Mouse (Mus musculus) mesoderm, embryonic 11.5 days (tissue): ENCODE results near the gene Cep135.

ENCODE experiments used
- DNase-seq: peaks from one replicate; pipeline ENCODE4 v3.0.0-alpha.2; 2012; ENCODE audit warnings: low read depth, low spot score

The Cep135 gene

DNA sequence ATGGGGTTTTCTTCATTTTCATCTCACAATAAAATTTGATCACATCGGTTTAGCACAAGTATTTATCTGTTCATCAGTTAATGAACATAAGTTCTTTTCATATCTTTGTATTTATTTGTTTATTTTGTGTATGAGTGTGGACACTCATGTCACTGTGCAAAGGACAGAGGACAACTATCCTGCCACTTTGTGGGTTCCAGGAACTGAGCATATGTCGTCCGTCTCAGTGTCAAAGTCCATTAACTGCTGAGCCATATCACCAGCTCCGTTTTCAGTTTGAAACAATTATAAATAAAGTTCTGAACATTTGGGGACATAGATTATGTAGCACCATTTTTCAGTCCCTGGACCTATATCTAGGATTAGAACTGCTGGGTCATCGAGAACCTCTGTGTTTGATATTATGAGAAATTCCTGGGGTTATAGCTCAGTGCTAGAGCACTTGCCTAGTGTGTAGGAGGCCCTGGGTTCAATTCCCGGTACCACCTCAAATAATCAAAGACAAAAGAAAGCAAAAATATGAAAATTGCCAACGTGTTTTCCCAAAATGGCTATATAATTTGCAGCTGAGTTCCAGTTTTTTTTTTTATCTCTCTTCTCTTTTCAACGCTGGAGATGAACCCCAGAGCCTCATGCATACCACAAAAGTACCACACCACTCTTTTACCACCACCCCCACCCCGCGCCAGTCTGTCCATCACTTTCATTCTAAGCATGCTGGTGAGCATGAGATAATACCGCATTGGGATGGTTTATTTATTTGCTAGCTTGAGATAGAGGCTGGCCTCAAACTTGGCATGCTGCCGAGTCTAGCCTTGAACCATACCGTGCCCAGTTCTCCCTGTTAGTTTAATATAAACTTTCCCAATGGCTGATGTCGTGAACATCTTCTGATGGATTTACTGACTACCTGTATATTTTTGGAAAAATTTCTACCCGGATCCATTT lies 96.4 kb downstream of the Cep135 start:
- DNase-seq, result no peak

DNA sequence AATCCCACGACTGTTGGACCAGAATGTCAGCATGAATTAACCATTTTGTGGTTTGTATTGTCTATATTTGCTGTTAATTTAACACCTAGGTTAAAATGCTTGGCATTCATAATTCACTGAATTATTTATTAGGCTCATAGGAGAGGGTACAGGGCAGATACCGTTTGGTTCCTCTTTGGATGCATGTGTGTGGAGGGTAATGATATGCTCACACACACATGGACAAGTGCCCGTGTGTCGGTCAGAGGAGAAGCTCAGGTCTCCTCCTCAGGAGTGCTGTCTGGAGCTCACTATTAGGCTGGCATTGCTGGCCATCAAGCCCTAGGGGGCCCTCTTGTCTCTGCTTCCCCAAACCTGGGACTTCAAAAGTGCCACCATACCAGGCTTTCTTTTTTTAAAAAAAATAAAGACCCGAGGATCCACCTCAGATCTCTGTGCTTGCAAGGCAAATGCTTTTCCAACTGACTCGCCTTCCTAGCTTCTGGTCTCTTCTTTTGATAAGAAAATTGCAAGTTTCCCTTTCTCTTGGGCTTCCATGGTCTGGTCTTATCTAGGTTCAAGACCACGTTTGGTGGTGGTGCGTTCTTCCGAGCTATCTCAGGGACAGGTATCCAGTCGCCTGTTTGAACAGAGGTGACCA lies 99.6 kb downstream of the Cep135 start:
- no peak for DNase-seq

DNA sequence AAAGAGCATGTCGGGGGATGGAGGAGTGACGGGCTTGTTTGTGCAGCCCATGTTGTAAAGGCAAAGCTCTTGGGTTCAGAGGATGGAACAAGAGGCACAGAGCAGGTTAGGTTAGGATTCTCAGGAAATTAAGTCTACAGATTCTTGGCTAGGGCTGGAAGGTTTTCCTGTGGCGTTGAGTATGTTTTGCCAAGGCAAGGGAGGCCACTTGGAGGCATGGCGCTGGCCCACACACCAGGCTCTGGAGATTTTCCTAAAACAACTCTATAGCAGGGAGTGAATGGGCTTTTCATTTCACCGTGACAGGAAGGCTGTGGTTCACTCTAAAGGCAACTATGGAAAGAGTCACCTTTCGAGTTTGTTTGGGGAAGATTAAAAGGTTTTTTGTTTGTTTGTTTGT lies 100.1 kb downstream of the Cep135 start:
- DNase-seq, result no peak

DNA sequence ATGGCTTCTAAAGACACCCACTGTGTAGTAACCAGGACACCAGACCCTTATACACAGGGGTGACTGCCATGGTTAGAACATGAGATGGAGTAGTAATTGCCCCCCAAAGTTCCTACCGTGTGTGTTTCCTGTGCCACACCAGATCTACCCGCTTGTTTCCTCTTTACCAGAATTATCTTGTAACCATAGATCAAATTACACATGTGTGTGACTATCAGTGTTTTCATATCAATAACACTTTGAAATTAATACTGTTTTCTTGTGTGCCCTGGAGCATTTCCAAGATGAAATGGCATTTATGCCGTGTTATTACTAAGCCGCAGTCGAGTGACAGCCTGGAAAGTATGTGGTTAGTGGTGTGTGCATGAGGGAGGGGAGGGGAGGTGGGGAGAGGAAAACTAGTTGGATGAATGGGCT lies 101.7 kb downstream of the Cep135 start:
- no peak for DNase-seq

DNA sequence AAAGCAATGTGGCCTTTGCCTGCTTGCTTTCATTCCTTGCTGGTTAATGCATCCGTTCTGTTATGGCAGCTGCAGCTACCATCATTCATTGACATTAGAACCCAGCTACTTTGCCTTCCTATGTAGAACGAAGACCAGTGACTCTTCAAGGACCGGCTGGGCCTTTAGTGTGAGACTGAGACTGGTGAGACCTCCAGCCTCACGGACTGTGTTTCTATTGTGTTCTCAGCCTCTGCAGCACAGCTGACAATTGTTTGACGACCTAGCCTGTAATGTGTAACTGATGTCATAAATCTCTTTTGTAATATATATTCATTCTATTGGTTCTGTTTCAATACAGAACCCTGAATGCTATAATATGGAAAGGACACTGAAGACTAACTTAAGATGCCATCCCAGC lies 102.8 kb downstream of the Cep135 start:
- DNase-seq, result no peak

DNA sequence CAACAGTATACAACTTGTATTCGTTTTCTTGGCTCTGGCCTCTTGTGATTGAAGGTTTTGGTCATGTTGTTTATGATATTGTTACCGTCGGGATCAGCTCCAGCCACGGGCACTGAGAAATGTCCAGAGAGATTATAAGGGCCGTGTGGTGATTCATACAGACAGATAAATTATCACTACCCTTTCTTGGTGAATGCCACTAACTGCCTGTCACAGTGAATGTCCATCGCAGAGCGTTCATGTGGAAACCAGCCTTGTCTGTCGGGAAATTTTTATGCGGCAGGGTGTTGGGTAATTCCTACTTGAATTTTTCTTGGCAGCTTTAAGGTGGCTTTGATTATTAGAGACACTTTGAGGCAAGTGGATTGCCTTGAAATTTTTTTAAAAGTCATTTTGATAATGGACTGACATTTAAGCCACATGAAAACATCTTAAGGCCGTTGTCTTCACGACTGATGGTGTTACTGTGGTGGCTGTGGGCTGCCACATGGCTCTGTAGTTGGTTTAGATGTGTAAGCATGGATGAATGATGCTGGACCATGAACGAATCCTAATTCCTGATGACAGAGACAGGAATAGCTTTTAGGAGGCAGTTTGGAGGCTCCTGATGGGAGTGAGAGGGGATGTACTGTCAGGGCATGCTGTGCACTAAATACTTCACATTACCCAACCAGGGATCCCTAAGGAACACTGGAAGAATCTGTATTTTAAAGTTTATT lies 103.4 kb downstream of the Cep135 start:
- DNase-seq, result no peak
